Mouse (Mus musculus): Measurements from ENCODE around the gene Shc3. TPM values are rescaled to one million over a fixed set of nuclear protein-coding genes. Genes with fewer than 3 reads are reported as not detected.

Gene Shc3
- polyA plus RNA-seq, 2 experiments, result 0.12 TPM; not detected in 1

DNA sequence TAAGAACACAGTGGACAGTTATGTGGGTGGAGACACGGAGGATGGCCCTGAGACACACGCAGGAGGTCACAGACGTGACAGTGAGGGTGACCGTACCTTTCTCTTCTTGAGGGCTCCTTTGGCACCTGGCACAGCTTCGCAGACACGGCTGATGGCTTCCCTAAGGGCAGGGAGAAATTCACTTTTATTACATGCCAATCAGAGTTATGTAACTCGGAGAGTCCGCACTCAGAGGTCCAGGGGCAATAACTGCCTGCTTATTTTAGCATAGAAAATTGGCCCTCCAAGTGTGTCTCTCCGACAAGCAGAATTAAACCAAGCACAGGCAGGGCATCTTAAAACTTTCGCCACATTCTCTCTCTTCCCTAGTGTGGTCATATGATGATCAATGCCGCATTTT, 86.4 kb downstream of the Shc3 start:
- Histone ChIP-seq H3K4me3 (ENCODE audit: insufficient read depth in 1 of 2, low read depth in 2 of 2, low read length in 2 of 2) (no peak overlapping the region), H3K4me1 (replicated peaks; ENCODE audit: control insufficient read depth in 2 of 2, insufficient read depth in 2 of 2, low read length in 1 of 2) (no peaks in the 10 kb centered on the region), H3K27me3 (ENCODE audit: control insufficient read depth, insufficient read depth, low read length) (no peaks in the 10 kb centered on the region), H3K36me3 (replicated peaks; ENCODE audit: control insufficient read depth, insufficient read depth, low read depth) (no peaks in the 10 kb centered on the region), H3K27ac (no peak overlapping the region), H3K9ac (replicated peaks) (no peak overlapping the region), H3K4me2 (ENCODE audit: low read depth) (no peak overlapping the region), H3K9me3 (ENCODE audit: control insufficient read depth, low read length) (no peaks in the 10 kb centered on the region)
- DNase-seq (ENCODE audit: low read depth in 3 of 3, low spot score in 3 of 3) (no peak), ATAC-seq (ENCODE audit: insufficient read depth) (no peak)
- no peak for TF ChIP-seq CTCF (IDR thresholded peaks at IDR 0.05; ENCODE audit: low read depth)
- no peak for TF ChIP-seq EP300 (IDR thresholded peaks at IDR 0.05; ENCODE audit: low read depth)
- WGBS (ENCODE audit: insufficient replicate concordance), result 79% methylated on average over 11 of the region's 11 CpGs

DNA sequence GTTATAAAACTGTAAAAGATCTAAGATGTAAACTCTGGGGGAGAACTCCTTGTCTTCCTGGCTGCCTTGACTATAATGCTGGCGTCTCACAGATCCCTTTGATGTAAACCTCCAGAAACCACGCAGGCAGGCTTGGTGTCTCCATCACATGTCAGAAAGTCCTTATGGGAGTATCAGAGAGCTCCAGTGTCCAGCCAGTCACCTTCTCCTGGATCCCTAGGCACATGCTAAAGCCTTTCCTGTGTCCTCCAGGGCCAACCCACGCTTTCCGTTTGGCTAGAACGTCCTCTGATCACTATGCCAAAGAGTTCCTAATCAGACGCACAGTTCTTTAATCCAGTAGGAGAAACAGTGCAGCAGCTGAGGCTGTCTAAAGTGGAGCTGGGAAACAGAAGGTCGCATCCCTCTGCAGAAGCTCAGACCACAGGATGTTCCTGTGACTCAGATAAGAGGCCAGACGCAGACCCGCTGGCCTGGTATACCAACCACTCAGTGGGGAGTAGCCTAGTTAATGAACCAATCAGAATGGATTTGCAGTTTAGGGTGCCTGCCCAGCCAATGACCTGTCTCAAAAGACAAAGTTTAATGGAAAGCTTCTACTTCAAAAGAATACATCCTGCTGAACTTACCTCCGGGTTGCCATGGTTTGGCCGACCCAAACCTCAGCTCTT, 88.7 kb downstream of the Shc3 start:
- TF ChIP-seq CTCF (IDR thresholded peaks at IDR 0.05; ENCODE audit: low read depth), result no peak
- no peak for TF ChIP-seq EP300 (IDR thresholded peaks at IDR 0.05; ENCODE audit: low read depth)
- 29% methylated on average over 11 of the region's 11 CpGs for WGBS (ENCODE audit: insufficient replicate concordance)
- Histone ChIP-seq H3K9me3 (ENCODE audit: control insufficient read depth, low read length) (no peaks in the 10 kb centered on the region), H3K36me3 (replicated peaks; ENCODE audit: control insufficient read depth, insufficient read depth, low read depth) (no peaks in the 10 kb centered on the region), H3K27ac (no peak overlapping the region), H3K27me3 (ENCODE audit: control insufficient read depth, insufficient read depth, low read length) (no peaks in the 10 kb centered on the region), H3K4me3 (ENCODE audit: insufficient read depth in 1 of 2, low read depth in 2 of 2, low read length in 2 of 2) (no peak overlapping the region), H3K9ac (replicated peaks) (no peak overlapping the region), H3K4me2 (ENCODE audit: low read depth) (no peak overlapping the region), H3K4me1 (replicated peaks; ENCODE audit: control insufficient read depth in 2 of 2, insufficient read depth in 2 of 2, low read length in 1 of 2) (no peaks in the 10 kb centered on the region)
- DNase-seq (ENCODE audit: low read depth in 3 of 3, low spot score in 3 of 3) (no peak), ATAC-seq (ENCODE audit: insufficient read depth) (no peak)

DNA sequence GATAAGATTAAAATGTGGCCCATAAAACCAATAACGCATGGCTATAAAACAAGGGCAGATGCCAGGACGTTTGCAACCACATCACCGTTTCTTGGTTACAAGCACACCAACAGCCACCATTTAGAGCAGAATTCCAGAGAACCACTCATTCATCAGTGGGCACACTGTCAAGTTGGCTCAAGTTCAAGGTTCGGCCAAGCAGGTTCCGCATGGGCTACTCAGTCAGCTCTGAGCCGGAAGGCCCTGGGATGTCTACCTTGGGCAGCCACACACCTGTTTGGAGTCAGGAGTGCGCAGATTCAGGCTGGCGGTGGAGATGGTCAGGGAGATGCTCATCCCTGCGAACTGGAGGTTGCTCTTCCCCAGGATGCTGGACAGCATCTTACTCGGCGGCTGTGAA, 89.4 kb downstream of the Shc3 start:
- H3K4me3 ChIP-seq (ENCODE audit: insufficient read depth in 1 of 2, low read depth in 2 of 2, low read length in 2 of 2), result no peak overlapping the region
- H3K27me3 ChIP-seq (ENCODE audit: control insufficient read depth, insufficient read depth, low read length), result no peaks in the 10 kb centered on the region
- H3K9ac ChIP-seq (replicated peaks), result no peak overlapping the region
- 72% methylated on average over 11 of the region's 11 CpGs for WGBS (ENCODE audit: insufficient replicate concordance)
- no peaks in the 10 kb centered on the region for H3K9me3 ChIP-seq (ENCODE audit: control insufficient read depth, low read length)
- no peaks in the 10 kb centered on the region for H3K36me3 ChIP-seq (replicated peaks; ENCODE audit: control insufficient read depth, insufficient read depth, low read depth)
- no peak overlapping the region for H3K4me2 ChIP-seq (ENCODE audit: low read depth)
- DNase-seq (ENCODE audit: low read depth in 3 of 3, low spot score in 3 of 3) (no peak), ATAC-seq (ENCODE audit: insufficient read depth) (no peak)
- TF ChIP-seq CTCF (IDR thresholded peaks at IDR 0.05; ENCODE audit: low read depth), result no peak
- TF ChIP-seq EP300 (IDR thresholded peaks at IDR 0.05; ENCODE audit: low read depth), result no peak
- H3K4me1 ChIP-seq (replicated peaks; ENCODE audit: control insufficient read depth in 2 of 2, insufficient read depth in 2 of 2, low read length in 1 of 2), result no peaks in the 10 kb centered on the region
- no peak overlapping the region for H3K27ac ChIP-seq

DNA sequence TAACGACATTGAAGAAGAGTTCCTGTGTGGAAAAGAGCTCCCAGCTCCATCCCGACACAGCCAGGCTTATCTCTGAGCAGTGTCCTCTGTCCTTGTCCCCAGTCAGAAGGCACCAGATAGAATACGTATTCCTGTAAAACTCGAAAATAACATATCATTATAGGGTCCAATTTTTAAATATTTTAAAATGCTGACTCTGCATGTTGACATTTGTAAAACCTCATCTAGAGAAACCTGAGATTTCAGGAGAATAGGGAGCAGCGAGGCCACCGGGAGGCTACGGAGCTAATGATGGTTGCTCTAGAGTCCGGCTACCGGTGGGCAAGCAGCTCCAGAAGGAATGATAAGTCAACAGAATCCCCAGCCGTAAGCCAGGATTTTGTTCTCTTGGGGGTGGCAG, 92.2 kb downstream of the Shc3 start:
- no peak for TF ChIP-seq EP300 (IDR thresholded peaks at IDR 0.05; ENCODE audit: low read depth)
- TF ChIP-seq CTCF (IDR thresholded peaks at IDR 0.05; ENCODE audit: low read depth), result no peak
- no peaks in the 10 kb centered on the region for H3K9me3 ChIP-seq (ENCODE audit: control insufficient read depth, low read length)
- no peaks in the 10 kb centered on the region for H3K4me1 ChIP-seq (replicated peaks; ENCODE audit: control insufficient read depth in 2 of 2, insufficient read depth in 2 of 2, low read length in 1 of 2)
- WGBS (ENCODE audit: insufficient replicate concordance), result 62% methylated on average over 10 of the region's 10 CpGs
- no peaks in the 10 kb centered on the region for H3K36me3 ChIP-seq (replicated peaks; ENCODE audit: control insufficient read depth, insufficient read depth, low read depth)
- H3K27ac ChIP-seq, result no peak overlapping the region
- ATAC-seq (ENCODE audit: insufficient read depth) (no peak), DNase-seq (ENCODE audit: low read depth in 3 of 3, low spot score in 3 of 3) (no peak)
- H3K4me3 ChIP-seq (ENCODE audit: insufficient read depth in 1 of 2, low read depth in 2 of 2, low read length in 2 of 2), result no peak overlapping the region
- no peaks in the 10 kb centered on the region for H3K27me3 ChIP-seq (ENCODE audit: control insufficient read depth, insufficient read depth, low read length)
- no peak overlapping the region for H3K9ac ChIP-seq (replicated peaks)
- no peak overlapping the region for H3K4me2 ChIP-seq (ENCODE audit: low read depth)

DNA sequence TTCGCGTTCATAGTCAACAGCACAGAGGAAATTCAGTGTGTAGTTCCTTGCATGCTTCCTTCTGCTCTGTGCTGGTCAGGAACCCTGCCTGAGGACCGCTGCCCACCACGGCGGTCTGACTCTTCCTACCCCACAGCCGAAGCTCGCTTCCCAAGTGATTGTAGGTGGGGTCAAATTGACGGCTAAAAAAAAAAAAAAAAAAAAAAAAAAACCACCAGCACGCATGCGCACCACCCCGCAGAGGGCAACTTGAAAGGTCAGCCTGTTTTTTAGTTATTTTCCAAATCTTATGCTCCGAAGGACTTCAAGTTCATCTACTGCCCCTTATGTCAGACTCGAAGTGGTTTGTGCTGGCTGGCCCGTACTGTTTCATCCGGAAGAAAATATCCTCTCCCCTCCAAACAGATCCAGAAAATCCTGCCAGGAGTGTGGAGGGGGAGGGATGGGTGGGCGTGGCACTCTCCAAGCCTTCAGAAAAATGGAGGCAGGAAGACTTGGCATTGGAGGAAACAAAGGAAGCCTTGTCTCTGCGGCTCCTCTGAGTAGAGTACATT, 100.4 kb downstream of the Shc3 start:
- ATAC-seq (ENCODE audit: insufficient read depth), result no peak
- no peak overlapping the region for H3K4me2 ChIP-seq (ENCODE audit: low read depth)
- H3K9ac ChIP-seq (replicated peaks), result no peak overlapping the region
- DNase-seq (ENCODE audit: low read depth in 3 of 3, low spot score in 3 of 3), result no peak
- TF ChIP-seq EP300 (IDR thresholded peaks at IDR 0.05; ENCODE audit: low read depth) (no peak), CTCF (IDR thresholded peaks at IDR 0.05; ENCODE audit: low read depth) (no peak)
- no peaks in the 10 kb centered on the region for H3K27me3 ChIP-seq (ENCODE audit: control insufficient read depth, insufficient read depth, low read length)
- no peak overlapping the region for H3K27ac ChIP-seq
- 61% methylated on average over 17 of the region's 17 CpGs for WGBS (ENCODE audit: insufficient replicate concordance)
- H3K36me3 ChIP-seq (replicated peaks; ENCODE audit: control insufficient read depth, insufficient read depth, low read depth), result no peaks in the 10 kb centered on the region
- H3K9me3 ChIP-seq (ENCODE audit: control insufficient read depth, low read length), result no peaks in the 10 kb centered on the region
- no peak overlapping the region for H3K4me3 ChIP-seq (ENCODE audit: insufficient read depth in 1 of 2, low read depth in 2 of 2, low read length in 2 of 2)
- H3K4me1 ChIP-seq (replicated peaks; ENCODE audit: control insufficient read depth in 2 of 2, insufficient read depth in 2 of 2, low read length in 1 of 2), result no peaks in the 10 kb centered on the region
